ENCODE assay signal across 7 mouse cellular contexts in genomic region chr5:111842461-111842860, GRCm38 (mm10).
DNase-seq lines count a peak whose midpoint lies in the region; ATAC-seq and TF ChIP-seq lines count a peak whose summit lies in the region.

No protein-coding gene starts in this region.

- no peak overlapping the region for H3K27ac ChIP-seq in hindbrain, embryonic 14.5 days

- H3K4me1 ChIP-seq in hindbrain, embryonic 14.5 days (replicated peaks; ENCODE audit: control insufficient read depth, insufficient read depth, low read length), result peaks cover 15% of the 10 kb centered on the region; the same call in 1 of the 2 replicates

- peaks cover 46% of the 10 kb centered on the region for H3K27me3 ChIP-seq in C2C12 (ENCODE audit: control insufficient read depth, insufficient read depth, insufficient read length)
- no peaks in the 10 kb centered on the region for H3K27me3 ChIP-seq in hindbrain, embryonic 14.5 days (ENCODE audit: control insufficient read depth, insufficient read depth, low read length)

- DNase-seq in ES-CJ7 (ENCODE audit: low read depth, low spot score), result peak; percentile 64
- DNase-seq in hindbrain, embryonic 14.5 days (ENCODE audit: low spot score), result no peak
- DNase-seq in lung, postnatal 4 days, result peak; percentile 9 to 44
- DNase-seq in testis, postnatal 10 days (ENCODE audit: low spot score), result no peak
- DNase-seq in spleen, postnatal 10 days (ENCODE audit: low spot score in 2 of 2), result no peak
- DNase-seq in frontal cortex, adult 2 months (ENCODE audit: extremely low spot score in 1 of 2, low spot score in 1 of 2), result no peak

- H3K4me3 ChIP-seq in C2C12 (ENCODE audit: insufficient read depth, poor library complexity, severe bottlenecking), result no peak overlapping the region
- no peak overlapping the region for H3K4me3 ChIP-seq in hindbrain, embryonic 14.5 days (replicated peaks; ENCODE audit: low read length)

- H3K79me3 ChIP-seq in C2C12 (ENCODE audit: low read depth), result no peaks in the 10 kb centered on the region

- no peak overlapping the region for H3ac ChIP-seq in C2C12 (ENCODE audit: control insufficient read depth, insufficient read length, low read depth)

- H3K79me2 ChIP-seq in C2C12 (ENCODE audit: control insufficient read depth, insufficient read depth), result no peaks in the 10 kb centered on the region

- no peak for ATAC-seq in hindbrain, embryonic 14.5 days (ENCODE audit: low FRiP score)

- H3K36me3 ChIP-seq in C2C12 (ENCODE audit: control insufficient read depth, insufficient read depth), result no peaks in the 10 kb centered on the region
- no peaks in the 10 kb centered on the region for H3K36me3 ChIP-seq in hindbrain, embryonic 14.5 days (replicated peaks; ENCODE audit: control insufficient read depth, insufficient read depth)

- 0 out of 2 replicates have a peak overlapping the region, but pooled peaks have one; percentile 19 for H3K4me2 ChIP-seq in hindbrain, embryonic 14.5 days (replicated peaks)

- WGBS in hindbrain, embryonic 14.5 days, result 52% methylated on average over 17 of the region's 17 CpGs

- no peaks in the 10 kb centered on the region for H3K9me3 ChIP-seq in hindbrain, embryonic 14.5 days (ENCODE audit: control insufficient read depth, low read length)

- H3K9ac ChIP-seq in hindbrain, embryonic 14.5 days, result no peak overlapping the region

- no peak for TF ChIP-seq CTCF in C2C12 (IDR thresholded peaks at IDR 0.05; ENCODE audit: control insufficient read depth, insufficient read depth, insufficient read length)

TF ChIP-seq in C2C12, 6 proteins besides CTCF, POLR2A, EP300 and RAD21:
- TF ChIP-seq USF1 (IDR thresholded peaks at IDR 0.05; ENCODE audit: low read depth) (peak; percentile 44), FOSL1 (IDR thresholded peaks at IDR 0.05; ENCODE audit: insufficient read depth, low read length, poor library complexity, severe bottlenecking) (no peak), CEBPB (IDR thresholded peaks at IDR 0.05; ENCODE audit: low read depth) (no peak), MAX (IDR thresholded peaks at IDR 0.05) (no peak), MYOD1 (IDR thresholded peaks at IDR 0.05; ENCODE audit: control insufficient read depth, insufficient read length, low read depth) (no peak)
TF ChIP-seq in C2C12: peak in this region for 1.

Comparison
In these comparisons a context has a peak if more than half of its experiments do, and no peak if none do; other contexts are left out.
1. DNase-seq: peak in ES-CJ7 (single experiment) and lung, postnatal 4 days (2 of 2); none in hindbrain, embryonic 14.5 days (single experiment), testis, postnatal 10 days (single experiment), spleen, postnatal 10 days (0 of 2) and frontal cortex, adult 2 months (0 of 2).